Mouse (Mus musculus): ENCODE results near the gene Epb41l1.
"Not testable (repeated sequence)": the region's sequence is repeated elsewhere in the genome, so short reads cannot be mapped to it uniquely, and the experiment has no call there.

The Epb41l1 gene

DNA sequence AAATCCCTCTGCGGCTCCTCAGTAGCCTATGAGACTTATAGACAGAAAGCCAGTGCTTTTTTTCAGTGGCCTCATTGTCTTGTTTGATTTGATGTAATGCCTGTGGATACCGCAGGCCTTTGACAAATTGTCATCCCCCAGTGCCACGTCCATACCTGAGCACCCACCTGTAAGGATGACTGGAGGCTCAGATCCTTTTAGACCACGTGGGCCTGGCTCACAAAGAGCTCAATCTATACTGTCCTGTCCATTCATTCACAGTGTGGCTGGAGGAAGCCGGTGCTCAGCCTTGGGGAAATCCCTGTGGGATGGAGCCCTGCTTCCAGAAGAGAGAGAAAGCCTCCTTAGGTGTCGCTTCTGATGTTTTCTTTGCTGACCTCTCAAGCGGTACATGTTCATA is 62.5 kb downstream of the Epb41l1 start:
- DNase-seq (ENCODE audit: low spot score in 2 of 2): no peak

DNA sequence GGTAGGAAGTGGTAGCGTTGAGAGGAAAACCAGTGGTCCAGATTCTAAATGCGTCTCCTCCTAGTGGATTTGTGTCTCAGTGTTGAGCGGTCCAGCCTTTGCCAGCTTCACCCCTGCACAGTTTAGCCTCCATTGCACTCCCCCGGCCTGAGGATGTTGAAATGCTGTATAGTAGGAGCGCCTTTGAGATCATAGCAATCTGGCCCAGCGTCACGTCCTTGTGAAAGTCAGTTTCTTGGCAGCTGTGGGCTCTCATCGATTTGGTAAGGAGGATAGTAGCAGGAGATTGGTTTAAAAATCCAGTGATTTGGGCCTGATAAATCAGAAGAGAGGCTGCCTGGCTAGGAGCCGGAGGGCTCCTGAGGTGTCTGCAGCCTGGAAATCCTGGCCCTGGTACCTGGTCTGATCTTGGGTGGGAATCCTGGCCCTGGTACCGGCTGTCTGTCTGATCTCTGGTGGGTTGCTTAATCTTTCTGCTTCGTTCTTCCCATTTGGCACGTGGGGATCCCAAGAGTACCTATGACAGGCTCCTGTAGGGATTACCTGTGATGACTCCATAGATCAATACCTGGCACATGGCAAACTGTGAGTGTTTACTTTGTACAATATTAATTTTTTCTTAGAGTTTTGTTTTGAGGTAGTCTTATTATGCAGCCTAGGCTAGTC is 65.5 kb downstream of the Epb41l1 start:
- DNase-seq (ENCODE audit: low spot score in 2 of 2): no peak

DNA sequence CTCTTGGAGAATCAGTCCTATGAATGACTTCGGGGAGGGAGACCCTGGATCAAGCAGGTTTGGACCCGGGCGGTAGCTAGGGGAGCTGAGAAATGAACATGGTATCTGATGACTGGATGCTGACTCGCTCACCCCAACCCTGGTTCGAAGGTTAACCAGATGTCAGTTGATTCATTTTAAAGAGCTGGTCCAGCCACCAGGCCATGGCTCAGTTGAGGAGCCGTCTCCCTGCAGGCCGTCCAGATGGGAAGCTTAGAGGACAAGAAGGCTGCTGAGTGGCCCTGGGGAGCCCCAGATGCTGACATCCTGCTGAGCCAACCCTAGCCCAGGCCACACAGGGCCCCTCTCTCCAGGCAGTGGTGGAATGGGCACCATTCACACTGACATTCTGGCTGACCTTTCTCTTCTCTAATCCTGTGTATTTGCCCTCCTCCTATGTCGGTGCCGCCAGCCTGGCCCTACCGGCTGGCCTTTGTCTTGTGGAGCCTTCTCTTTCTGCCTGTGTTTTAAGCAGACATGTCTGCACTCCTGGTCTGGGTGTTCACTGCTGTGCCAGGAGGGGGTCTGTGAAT is 67.0 kb downstream of the Epb41l1 start:
- DNase-seq (ENCODE audit: low spot score in 2 of 2): no peak

DNA sequence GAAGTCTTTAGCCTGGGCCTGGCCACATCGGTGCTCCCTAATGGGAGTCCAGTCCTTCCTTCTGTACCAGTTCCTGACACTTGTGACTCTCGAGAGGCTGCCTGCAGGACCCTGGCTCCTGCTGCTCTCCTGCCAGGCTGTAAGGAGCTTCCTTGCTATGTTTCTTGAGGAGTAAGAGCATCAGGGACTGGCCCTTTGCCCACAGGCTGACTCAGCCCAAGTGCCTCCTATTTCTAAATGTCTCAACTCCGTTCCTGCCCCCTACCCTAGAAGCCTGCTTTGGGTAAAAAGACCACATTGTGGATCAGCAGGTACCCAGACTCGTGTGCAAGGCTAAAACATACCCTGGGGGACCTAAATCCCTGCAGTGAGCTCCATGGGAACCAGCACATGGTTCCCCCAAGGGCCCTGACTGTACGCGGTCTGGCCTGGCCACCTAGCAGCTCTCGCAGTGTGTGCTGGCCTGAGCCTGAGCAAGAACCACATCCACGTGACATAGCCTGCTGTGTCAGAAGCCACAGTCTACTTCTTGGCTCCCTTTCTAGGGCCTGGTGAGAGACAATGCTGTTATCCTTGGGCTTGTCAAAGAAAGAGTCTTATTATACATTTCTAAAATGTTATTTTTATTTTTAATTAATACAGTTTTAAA is 67.6 kb downstream of the Epb41l1 start:
- no peak for DNase-seq (ENCODE audit: low spot score in 2 of 2)

DNA sequence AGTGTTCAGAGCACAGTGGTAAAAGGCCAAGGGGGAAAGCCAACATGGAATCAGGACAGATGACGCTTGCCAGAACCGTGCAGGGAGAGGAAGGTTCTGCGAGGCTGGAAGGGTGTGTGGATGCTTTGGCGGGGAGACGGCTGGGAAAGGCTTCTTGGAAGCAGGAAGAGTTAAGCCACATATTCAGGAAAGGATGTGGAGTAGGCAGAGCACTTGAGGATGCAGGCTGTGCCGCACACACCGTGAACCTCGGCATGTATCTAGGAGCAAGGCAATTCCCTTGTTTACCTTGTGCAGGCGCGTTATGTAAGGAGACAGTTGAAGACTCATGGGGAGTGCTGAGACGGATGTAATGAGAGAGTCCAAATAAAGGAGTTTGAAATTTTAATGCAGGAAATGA is 69.5 kb downstream of the Epb41l1 start:
- peak in 1 of 2 experiments; percentile 50 for DNase-seq (ENCODE audit: low spot score in 2 of 2)

DNA sequence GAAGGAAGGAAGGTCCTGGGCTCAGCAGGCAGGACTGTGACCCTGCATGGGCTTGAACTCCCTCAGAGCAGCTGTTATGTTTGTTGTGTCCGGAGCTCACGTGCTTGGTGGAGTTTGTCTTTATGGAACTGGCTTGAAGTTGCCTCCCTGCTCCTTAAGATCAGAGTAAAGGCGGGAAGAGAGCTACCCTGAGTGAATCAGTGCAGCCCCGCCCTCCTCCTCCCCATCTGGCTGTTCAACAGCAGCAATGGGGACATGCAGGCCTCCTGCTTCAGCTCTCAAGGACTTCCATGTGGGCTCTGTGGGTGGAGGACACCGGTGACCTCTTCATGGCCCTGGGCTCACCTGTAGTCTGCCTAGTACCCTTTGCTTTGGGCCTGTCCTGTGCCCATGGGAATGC is 71.1 kb downstream of the Epb41l1 start:
- no peak for DNase-seq (ENCODE audit: low spot score in 2 of 2)

DNA sequence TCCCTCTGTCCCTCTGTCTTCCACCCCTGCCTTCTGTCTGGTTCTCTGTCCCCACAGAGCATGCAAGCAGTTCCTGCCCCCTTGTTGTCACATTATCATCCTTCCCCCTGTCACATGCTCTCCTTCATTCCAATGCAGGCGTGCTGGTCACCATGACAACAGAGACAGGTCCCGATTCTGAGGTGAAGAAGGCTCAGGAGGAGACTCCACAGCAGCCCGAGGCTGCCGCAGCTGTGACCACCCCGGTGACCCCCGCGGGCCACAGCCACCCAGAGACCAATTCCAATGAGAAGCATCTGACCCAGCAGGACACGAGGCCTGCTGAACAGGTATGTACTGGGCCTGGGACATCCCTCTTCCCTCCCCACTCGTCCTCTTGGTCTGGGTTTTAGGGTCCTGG is 73.1 kb downstream of the Epb41l1 start:
- DNase-seq (ENCODE audit: low spot score in 2 of 2): no peak

DNA sequence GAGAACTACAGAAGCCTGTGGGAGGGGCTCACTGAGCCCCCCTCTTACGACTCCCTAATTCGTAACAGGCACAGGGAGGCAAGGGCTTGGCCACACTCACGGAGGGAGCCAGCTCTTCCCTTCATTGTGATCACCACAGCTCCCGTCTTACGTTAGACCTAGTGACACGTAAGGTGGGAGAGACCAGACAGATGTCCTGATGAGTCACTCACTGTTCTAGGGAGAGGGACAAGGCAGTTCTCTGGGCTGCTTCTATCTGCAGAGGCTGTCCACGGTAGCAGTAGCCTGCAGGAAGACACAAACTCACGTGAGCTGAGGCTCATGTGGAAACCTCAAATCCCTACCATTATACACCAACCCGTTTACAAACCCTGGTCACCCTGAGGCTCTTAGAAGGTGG is 73.8 kb downstream of the Epb41l1 start:
- no peak for DNase-seq (ENCODE audit: low spot score in 2 of 2)

DNA sequence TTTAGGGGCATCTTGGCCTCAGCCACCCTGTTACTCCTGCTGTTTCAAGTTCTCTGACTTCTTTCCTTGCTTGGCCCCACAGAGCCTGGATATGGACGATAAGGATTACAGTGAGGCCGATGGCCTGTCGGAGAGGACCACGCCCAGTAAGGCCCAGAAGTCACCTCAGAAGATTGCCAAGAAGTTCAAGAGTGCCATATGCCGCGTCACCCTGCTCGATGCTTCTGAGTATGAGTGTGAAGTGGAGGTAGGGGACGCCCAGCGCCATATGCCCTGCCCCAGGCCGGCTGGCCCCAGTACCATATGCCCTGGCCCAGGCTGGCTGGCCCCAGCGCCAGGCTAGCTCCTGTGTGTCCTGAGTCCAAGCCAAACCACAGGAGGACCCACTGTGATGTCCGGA is 74.2 kb downstream of the Epb41l1 start:
- no peak for DNase-seq (ENCODE audit: low spot score in 2 of 2)

DNA sequence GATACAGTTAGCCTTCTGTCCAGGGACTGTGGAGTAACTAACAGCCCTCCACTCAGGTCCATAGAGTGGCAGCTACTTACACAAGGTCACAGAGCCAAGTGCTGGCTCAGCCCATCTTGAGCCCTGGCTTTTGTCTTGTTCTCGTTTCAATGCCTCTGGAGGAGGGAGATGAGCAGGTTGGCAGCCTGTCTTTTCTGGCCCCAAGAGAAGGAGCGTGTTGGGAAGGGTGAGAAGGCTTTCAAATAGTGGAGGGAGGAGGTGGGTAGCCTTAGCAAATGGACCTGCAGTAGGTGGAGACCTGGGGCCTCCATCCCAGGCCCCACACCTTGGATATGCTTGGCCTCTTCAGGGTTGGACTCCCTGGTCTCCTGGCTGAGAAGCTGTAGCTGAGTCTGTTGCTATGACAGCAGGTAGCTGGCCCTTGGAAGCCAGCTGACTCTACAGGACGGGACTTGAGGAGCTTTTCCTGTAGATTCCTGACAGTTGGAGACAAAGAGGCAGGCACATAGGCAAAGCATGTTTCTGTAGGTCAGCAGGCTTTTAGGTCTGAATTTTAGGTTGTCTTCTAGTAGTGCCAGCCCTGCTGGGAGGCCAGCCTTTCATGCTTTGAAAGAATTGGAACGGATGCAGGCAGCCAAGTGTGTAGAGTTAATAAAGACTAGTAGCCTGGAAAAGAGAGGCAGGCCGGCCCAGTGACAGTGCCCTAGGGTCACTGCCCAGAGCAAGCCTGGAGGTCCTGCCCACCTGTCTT is 76.3 kb downstream of the Epb41l1 start:
- no peak for DNase-seq (ENCODE audit: low spot score in 2 of 2)

DNA sequence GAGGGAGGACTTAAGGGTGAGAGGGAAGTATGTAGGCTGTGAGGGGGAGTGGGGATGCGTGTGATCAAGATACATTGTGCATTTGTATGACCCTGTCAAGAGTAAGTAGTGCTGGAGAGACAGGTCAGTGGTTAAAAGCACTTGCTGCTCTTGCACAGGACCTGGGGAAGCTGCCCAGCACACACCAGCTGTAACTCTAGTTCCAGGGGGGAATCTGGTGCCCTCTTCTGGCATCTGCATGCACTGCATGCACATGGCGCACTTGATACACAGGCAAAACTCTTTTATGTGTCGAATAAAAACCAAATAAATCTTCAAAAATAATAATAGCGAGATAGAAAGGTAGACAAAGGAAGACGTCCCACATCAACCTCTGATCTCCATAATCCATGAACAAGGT is 77.2 kb downstream of the Epb41l1 start:
- peak; percentile 70 to 78 for DNase-seq (ENCODE audit: low spot score in 2 of 2)

DNA sequence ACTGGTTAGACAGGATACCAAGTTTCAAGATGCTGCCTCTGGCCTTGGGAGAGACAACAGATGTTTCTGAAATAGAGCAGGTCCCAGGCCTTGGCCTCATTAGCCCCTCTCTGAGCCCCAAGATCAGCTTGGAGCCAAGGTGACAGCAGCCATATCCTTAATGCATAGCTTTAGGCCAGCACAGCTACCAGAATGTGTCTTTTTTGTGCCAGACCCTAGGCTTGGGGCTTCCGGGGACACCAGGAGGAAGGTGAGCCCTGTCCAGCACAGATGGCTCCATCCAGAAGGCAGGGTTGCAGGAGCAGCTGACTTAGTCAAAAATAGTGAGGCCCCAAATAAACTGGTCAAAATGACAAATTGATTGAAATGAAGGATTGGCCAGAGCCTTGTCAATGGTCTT is 80.3 kb downstream of the Epb41l1 start:
- no peak for DNase-seq (ENCODE audit: low spot score in 2 of 2)

DNA sequence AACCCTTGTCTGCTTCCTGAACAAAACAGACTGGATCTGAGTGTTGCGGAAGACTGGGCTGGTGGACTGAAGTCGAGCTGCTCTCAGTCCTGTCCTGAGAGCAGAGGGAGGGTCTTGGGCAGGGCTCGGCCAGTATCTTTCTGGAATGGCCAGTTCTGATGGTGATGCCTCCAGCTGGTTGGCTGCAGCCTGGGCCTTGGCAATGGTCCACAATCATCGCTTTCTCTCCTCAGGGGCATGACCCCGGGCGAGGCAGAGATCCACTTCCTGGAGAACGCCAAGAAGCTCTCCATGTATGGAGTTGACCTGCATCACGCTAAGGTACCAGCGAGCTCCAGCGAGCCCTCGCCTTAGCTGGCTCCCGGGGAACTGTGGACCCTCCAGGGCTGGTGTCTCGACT is 84.8 kb downstream of the Epb41l1 start:
- no peak for DNase-seq (ENCODE audit: low spot score in 2 of 2)

DNA sequence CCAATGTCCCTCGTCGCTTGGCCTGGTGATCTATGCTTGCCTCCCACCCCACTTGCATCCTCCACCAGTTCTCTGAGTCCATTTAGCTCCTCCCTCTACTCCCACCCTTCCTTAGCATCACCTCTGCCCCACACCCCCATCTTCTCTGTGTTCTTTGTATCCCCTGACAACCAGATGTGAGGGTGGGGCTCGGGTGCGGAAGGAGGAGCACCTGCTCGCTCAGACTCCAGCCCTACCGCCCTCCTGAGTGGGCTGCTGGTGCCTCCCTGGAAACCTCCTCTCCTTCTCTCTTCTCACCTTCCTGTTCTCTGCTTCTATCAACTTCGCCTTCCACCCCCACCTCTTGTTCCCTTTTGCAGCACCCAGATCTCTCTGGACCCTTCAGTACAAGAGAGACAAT is 91.3 kb downstream of the Epb41l1 start:
- no peak for DNase-seq (ENCODE audit: low spot score in 2 of 2)

DNA sequence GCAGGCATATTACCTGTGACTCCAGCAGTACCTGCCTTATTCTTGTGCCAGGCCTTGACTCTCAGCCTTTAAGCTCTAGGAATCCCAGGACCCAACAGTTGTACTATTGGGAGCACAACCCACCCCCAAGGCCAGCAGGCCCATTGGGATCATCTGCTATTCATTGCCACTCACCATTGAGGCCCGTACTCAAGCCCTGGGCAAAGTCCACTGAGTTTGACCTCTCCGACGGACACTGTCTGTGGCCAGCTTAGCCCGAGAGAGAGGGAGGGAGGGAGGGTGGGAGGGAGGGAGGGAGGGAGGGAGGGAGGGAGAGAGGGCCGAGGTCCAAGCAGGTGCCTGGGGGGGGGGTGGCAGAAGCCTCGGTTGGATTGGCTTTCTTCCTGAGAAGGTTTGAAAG is 91.9 kb downstream of the Epb41l1 start:
- DNase-seq (ENCODE audit: low spot score in 2 of 2): no peak

DNA sequence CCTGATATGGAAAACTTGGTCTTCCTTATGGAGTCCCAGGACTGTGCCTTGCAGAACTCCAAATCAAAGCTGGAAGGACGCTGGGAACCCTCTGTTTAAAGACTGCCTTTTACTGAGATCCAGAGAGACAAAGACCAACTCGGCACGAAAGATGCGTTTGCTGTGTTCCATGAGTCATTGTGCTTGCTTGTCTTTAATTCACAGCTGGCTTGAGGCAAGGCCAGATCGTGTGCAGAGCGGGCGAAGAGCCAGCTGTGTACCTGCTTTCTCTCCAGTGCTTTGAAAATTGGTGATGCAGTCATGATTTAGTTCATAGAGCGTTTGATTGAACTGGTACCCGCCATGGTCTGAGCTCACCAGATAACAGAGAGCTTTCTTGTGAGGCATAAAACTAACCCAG is 94.4 kb downstream of the Epb41l1 start:
- peak in 1 of 2 experiments; percentile 26 for DNase-seq (ENCODE audit: low spot score in 2 of 2)

DNA sequence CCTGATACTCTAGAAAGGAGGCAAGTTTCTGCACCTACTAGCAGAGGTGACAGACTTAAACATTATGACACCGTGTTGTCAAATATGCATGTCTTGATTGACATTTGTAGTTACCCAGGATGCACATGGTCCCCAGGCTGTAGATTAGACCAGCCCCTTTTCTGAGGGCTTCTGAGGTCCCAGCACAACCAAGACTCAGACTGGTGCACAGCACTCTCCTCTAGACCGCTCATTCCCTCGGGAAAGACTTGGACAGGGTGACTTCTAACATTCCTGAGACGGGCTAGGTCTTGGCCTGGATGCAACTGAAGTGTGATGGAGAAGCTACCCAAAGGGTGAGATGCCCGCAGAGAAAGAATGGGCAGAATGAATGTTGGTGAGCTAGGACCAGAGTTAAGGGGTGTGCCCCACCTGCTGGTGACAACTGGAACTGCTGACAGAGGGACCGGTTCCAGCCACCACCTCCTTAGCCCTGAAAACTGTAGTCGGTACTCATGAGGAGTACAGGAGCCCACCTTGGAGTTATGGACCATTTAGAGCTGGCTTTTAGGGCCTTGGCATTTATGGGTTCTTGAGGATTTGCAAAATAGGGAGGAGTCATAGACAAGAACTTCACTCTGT is 95.0 kb downstream of the Epb41l1 start:
- peak; percentile 87 to 92 for DNase-seq (ENCODE audit: low spot score in 2 of 2)

DNA sequence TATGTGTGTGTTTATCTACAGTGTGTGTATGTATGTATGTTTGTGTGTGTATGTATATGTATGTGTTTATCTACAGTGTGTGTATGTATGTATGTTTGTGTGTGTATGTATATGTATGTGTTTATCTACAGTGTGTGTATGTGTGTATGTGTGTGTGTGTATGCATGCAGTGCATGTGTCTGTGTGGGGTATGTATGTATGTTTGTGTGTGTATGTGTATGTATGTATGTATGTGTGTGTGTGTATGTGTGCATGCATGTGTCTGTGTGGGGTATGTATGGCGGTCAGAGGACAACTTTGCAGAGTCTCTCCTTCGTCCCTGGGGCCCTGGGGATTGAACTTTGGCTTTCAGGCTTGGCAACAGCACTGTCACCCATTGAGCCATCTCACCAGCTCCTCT is 96.0 kb downstream of the Epb41l1 start:
- DNase-seq (ENCODE audit: low spot score in 2 of 2): not testable (repeated sequence)

DNA sequence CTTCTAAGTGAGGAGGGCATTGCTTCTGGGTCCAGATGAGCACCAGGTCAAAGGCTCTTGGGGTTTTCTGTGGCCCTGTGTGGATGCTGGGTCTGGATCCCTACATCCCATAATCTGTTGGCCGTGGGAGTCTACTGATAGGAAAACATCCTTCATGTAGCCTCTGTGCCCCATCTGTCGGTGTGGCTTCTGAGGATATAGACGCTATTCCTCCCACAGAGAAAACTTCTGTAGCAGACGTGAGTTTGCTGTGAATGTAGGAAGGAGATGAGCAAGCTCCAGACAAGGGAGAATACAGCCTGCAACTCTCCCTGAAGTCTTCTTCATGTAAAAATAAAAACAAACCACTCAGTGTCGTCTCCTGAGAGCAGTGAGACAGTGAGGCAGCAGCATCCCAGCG is 97.6 kb downstream of the Epb41l1 start:
- DNase-seq (ENCODE audit: low spot score in 2 of 2): peak; percentile 57 to 58

DNA sequence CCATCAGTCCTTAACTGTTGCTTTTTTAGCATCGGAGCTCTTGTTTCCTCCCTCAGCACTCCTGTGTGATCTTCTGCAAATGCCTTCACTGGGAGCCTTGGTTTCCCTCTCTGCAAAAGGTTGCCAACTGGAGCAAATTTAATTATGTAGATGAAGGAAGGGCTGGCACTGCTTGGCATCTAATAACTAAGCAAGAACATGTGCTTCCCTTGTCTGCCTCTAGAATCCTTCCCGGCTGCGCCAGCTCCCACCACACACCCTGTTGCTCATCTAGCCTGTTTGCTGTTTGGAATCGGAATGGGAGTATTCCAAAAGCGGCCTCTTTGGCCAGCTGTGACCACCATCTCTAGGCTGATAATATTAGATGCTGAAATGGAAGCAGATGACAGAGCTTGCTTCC is 98.9 kb downstream of the Epb41l1 start:
- no peak for DNase-seq (ENCODE audit: low spot score in 2 of 2)

DNA sequence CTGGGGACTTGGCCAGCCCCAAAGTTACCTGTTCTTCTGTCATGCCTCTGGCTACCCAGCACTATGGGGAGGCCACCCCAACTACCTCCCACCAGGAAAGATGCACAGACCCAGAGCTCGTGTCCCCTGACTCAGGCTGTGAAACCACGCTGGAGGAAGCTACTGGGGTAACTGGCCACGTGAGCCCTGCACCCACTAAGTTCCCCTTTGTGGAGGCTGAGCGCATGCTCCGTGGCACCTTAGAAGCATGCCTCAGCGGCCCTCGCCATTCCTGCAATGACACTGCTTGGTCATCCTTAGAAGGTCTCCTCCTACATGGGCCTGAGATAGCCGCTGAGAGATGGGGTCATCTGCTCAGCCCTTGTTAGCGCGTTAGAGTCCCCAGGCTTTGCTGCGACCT is 102.3 kb downstream of the Epb41l1 start:
- DNase-seq (ENCODE audit: low spot score in 2 of 2): no peak

DNA sequence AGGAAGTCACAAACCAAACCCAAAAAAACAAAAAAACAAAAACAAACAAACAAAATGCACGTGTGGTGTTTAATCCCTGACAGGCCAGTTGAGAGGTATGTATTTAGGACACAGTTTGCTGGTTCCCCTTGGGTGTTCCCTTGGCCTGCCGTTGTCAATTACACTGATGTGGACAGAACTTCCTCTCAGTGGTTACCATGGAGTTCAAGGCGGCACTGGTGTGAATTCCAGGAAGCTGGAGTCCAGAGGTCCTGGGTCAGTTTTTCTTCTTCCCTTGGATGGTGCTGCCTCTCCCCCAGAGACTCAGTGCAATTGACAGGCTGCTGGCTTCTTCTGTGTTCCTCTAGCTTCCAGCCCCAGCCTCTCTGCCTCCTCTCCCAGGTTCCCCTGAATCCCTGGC is 103.4 kb downstream of the Epb41l1 start:
- DNase-seq (ENCODE audit: low spot score in 2 of 2): no peak
